Mouse (Mus musculus) bone marrow, adult 2 months (tissue): ENCODE measurements around the gene Trmt61a.

Experiments used
- CTCF ChIP-seq: fragments of 200-500 bp; IDR thresholded peaks from 2 replicates; pipeline ENCODE4 v1.5.1; 2011; ENCODE audit warnings: low read length, control low read depth; ENCODE audit not compliant: control insufficient read depth, insufficient read depth
- POLR2A ChIP-seq: fragments of 200-500 bp; IDR thresholded peaks from 2 replicates; pipeline ENCODE4 v1.6.1; 2011; ENCODE audit warnings: low read depth, mild to moderate bottlenecking, control low read depth, low read length, borderline replicate concordance; ENCODE audit not compliant: control insufficient read depth

DNA sequence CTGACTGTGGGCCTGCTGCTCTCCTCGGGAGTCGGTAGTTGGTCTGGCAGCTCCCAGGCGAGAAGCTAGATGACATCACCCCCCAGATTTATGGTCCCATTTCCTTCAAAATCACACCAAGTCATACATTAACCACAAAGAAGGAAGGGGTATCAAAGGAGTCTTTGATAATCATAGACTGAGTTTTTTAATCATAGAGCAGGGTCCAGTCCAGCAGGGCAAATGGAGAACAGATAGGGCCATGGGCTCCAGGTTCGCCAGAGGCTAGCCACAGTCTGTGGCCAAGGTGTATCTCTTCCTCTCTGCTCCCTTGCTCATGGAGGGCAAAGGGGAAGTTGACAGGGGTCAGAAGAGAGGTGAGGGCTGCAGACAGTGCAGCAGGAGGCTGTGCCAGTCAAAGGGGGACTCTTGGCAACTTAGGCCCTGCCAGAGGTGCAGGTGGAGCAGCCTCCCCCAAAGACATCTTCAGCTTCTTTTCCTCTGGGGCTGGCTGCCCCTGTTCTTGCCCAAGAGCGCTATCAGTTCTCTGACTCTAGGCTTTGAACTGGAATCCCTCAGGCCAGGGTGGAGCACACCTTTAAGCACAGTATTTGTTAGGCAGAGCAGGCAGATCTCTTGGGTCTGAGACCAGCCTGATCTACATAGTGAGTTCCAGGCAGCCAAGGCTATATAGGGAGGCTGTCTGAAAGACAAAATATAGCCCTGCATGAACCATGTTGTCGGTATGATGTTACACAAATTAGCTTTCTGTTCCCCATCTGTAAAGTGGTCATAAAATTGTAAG, 1.9 kb upstream of the Trmt61a start:
- no peak for TF ChIP-seq CTCF
- no peak for TF ChIP-seq POLR2A
